Mouse (Mus musculus) gastrocnemius, adult 18-20 months (tissue): ENCODE measurements around the gene Zfp148. TPM values are rescaled to one million over a fixed set of nuclear protein-coding genes. Genes with fewer than 3 reads are reported as not detected.

Source experiments
- DNase-seq: peaks from one replicate; pipeline ENCODE4 v3.0.0; 2021; ENCODE audit warnings: low spot score
- long read RNA-seq, 2 experiments: library from polyadenylated mRNA; stranded (forward); transcript quantifications; one replicate each; pipeline ENCODE4 v2.0.0; 2021
- total RNA-seq, 2 experiments: library from RNA; stranded (reverse); gene quantifications; 2 replicates each; pipeline ENCODE4 v1.2.3; 2021

Zfp148 gene
- 10 to 100 TPM; 23.2 to 27.6 TPM for total RNA-seq
- long read RNA-seq, experiment 1, full-length matches to known transcripts = 17 of 27 reads
- long read RNA-seq, experiment 1, partial matches to known transcripts = 2 of 27 reads
- long read RNA-seq, experiment 1, other reads (novel, unspliced or antisense) = 8 of 27 reads
- long read RNA-seq, experiment 2, full-length matches to known transcripts = 14 of 20 reads
- long read RNA-seq, experiment 2, partial matches to known transcripts = 1 of 20 reads
- long read RNA-seq, experiment 2, other reads (novel, unspliced or antisense) = 5 of 20 reads

- peak; percentile 89 for DNase-seq
Measured at GRCm38 (mm10) chr16:33379944-33380881, at the start of gene Zfp148. TSS of gene Zfp148 (plus strand) at chr16:33380836.

GRCm38 (mm10) chr16:33333015-33333414, 47.6 kb upstream of the Zfp148 start:
- DNase-seq = no peak

- DNase-seq = peak; percentile 46
Measured at GRCm38 (mm10) chr16:33337177-33337576, 43.5 kb upstream of the Zfp148 start.

GRCm38 (mm10) chr16:33337681-33338080, 43.0 kb upstream of the Zfp148 start:
- DNase-seq = no peak

- DNase-seq = no peak
Measured at GRCm38 (mm10) chr16:33338492-33338891, 42.1 kb upstream of the Zfp148 start.

GRCm38 (mm10) chr16:33339476-33339875, 41.2 kb upstream of the Zfp148 start:
- no peak for DNase-seq

- no peak for DNase-seq
Measured at GRCm38 (mm10) chr16:33342356-33342755, 38.3 kb upstream of the Zfp148 start.

- no peak for DNase-seq
Measured at GRCm38 (mm10) chr16:33343106-33343505, 37.5 kb upstream of the Zfp148 start.

- DNase-seq = no peak
Measured at GRCm38 (mm10) chr16:33343601-33344000, 37.0 kb upstream of the Zfp148 start.

- no peak for DNase-seq
Measured at GRCm38 (mm10) chr16:33344379-33344778, 36.3 kb upstream of the Zfp148 start.

- peak; percentile 9 for DNase-seq
Measured at GRCm38 (mm10) chr16:33344875-33345274, 35.8 kb upstream of the Zfp148 start.

GRCm38 (mm10) chr16:33346376-33346775, 34.3 kb upstream of the Zfp148 start:
- DNase-seq = no peak

GRCm38 (mm10) chr16:33347134-33347533, 33.5 kb upstream of the Zfp148 start:
- DNase-seq = no peak

- no peak for DNase-seq
Measured at GRCm38 (mm10) chr16:33357805-33358204, 22.8 kb upstream of the Zfp148 start.

GRCm38 (mm10) chr16:33365772-33366171, 14.9 kb upstream of the Zfp148 start:
- DNase-seq = no peak

GRCm38 (mm10) chr16:33368632-33369031, 12.0 kb upstream of the Zfp148 start:
- DNase-seq = no peak

GRCm38 (mm10) chr16:33370836-33371235, 9.8 kb upstream of the Zfp148 start:
- DNase-seq = no peak

GRCm38 (mm10) chr16:33372611-33373010, 8.0 kb upstream of the Zfp148 start:
- DNase-seq = no peak

GRCm38 (mm10) chr16:33373326-33373725, 7.3 kb upstream of the Zfp148 start:
- DNase-seq = no peak

GRCm38 (mm10) chr16:33376266-33376665, 4.4 kb upstream of the Zfp148 start:
- DNase-seq = no peak

- DNase-seq = no peak
Measured at GRCm38 (mm10) chr16:33379219-33379943, 1.3 kb upstream of the Zfp148 start.
